Comparison of ENCODE assay signal across 25 mouse cellular contexts in genomic region chr8:86052003-86052402, GRCm38 (mm10).
DNase-seq lines count a peak whose midpoint lies in the region; ATAC-seq and TF ChIP-seq lines count a peak whose summit lies in the region.
"Had no signal": no experiment of that assay in that cellular context is flagged by ENCODE, and none has a peak within 500 bp of the region (broad histone marks: within the 10 kb centered on the region; RNA-seq: fewer than 3 reads in every experiment).

No protein-coding gene starts in this region.

- DNase-seq in thymus, postnatal 25 days: peak; percentile 52
- DNase-seq in adrenal gland, adult 8-10 months: no peak
- no peak for DNase-seq in cerebellum, adult 9-11 months
- no peak for DNase-seq in gastrocnemius, adult 2 months
- DNase-seq: cerebellum, postnatal 14 days; heart, adult 2 months; heart, postnatal 4 days; kidney, adult 18-20 months; kidney, postnatal 14 days; layer of hippocampus, postnatal 36 days; liver had no signal

- intact Hi-C loops in gastrocnemius, adult 2 months (cut with DNase I): no loop called here

- peak; percentile 96 for ATAC-seq in CD4-positive, CD25-positive, alpha-beta regulatory T cell, adult 4 months
- ATAC-seq in granulocyte monocyte progenitor cell, adult 5-6 weeks (replicated peaks; ENCODE audit: poor library complexity, severe bottlenecking): peak; percentile 27; the same call in 1 of the 2 replicates
- ATAC-seq in neutrophil, adult 5-6 weeks (ENCODE audit: extremely low read depth, insufficient number of reproducible peaks, low FRiP score, poor library complexity, severe bottlenecking): peak; percentile 39; the same call in 1 of the 2 replicates
- ATAC-seq in frontal cortex, adult (ENCODE audit: low TSS enrichment): no peak
- ATAC-seq: forebrain, embryonic 16.5 days; hindbrain, postnatal 0 days; lung, postnatal 0 days; midbrain, embryonic 15.5 days had no signal

- no peak overlapping the region for H3K27ac ChIP-seq in gastrocnemius, adult 2 months
- H3K27ac ChIP-seq: embryonic facial prominence, embryonic 15.5 days; heart, adult 2 months; heart, embryonic 15.5 days; hindbrain, postnatal 0 days; layer of hippocampus, adult 2 months; midbrain, embryonic 15.5 days; neural tube, embryonic 15.5 days had no signal

- TF ChIP-seq CTCF in gastrocnemius, adult 2 months (IDR thresholded peaks at IDR 0.05): no peak

- no peak overlapping the region for H3K4me3 ChIP-seq in gastrocnemius, adult 2 months
- H3K4me3 ChIP-seq: embryonic facial prominence, embryonic 15.5 days; heart, adult 2 months; heart, embryonic 15.5 days; layer of hippocampus, adult 2 months; megakaryocyte, embryonic 14.5 days; midbrain, embryonic 15.5 days; myocyte; neural tube, embryonic 15.5 days had no signal
